Mouse (Mus musculus) embryonic facial prominence, embryonic 14.5 days (tissue): ENCODE results near the gene Nfatc3. TPM values are rescaled to one million over a fixed set of nuclear protein-coding genes. Genes with fewer than 3 reads are reported as not detected.

Experiments
- ATAC-seq: fragments of 200-750 bp; cut with Nextera tagmentation; 2 replicates; pipeline ENCODE4 v1.8.0; 2017; ENCODE audit warnings: low read depth, moderate number of reproducible peaks, moderate TSS enrichment
- DNase-seq: peaks from one replicate; pipeline ENCODE4 v3.0.0-alpha.2; 2015; ENCODE audit warnings: low spot score
- H3K27ac ChIP-seq: fragments of 300-500 bp; sonication (generic); replicated peaks from 2 replicates; pipeline ENCODE4 v1.5.1; 2014; ENCODE audit warnings: low read depth, mild to moderate bottlenecking, low read length, moderate library complexity
- H3K27me3 ChIP-seq: fragments of 300-500 bp; sonication (generic); replicated peaks from 2 replicates; pipeline ENCODE4 v1.6.1; 2014; ENCODE audit warnings: low read length; ENCODE audit not compliant: control insufficient read depth, insufficient read depth
- H3K36me3 ChIP-seq: fragments of 300-500 bp; sonication (generic); 2 replicates; pipeline ENCODE4 v1.6.1; 2014; ENCODE audit warnings: low read length, mixed read lengths; ENCODE audit not compliant: control insufficient read depth, insufficient read depth
- H3K4me1 ChIP-seq: fragments of 300-500 bp; sonication (generic); 2 replicates; pipeline ENCODE4 v1.6.1; 2014; ENCODE audit warnings: antibody characterized with exemption, low read length; ENCODE audit not compliant: control insufficient read depth, insufficient read depth
- H3K4me2 ChIP-seq: fragments of 300-500 bp; sonication (generic); 2 replicates; pipeline ENCODE4 v1.6.1; 2014; ENCODE audit warnings: low read depth, mild to moderate bottlenecking, low read length, moderate library complexity, mixed read lengths
- H3K4me3 ChIP-seq: fragments of 300-500 bp; sonication (generic); 2 replicates; pipeline ENCODE4 v1.5.1; 2014; ENCODE audit warnings: low read depth, mild to moderate bottlenecking, low read length
- H3K9ac ChIP-seq: fragments of 300-500 bp; sonication (generic); 2 replicates; pipeline ENCODE4 v1.6.1; 2014; ENCODE audit warnings: low read depth, mild to moderate bottlenecking, low read length, moderate library complexity, mixed read lengths
- H3K9me3 ChIP-seq: fragments of 300-500 bp; sonication (generic); 2 replicates; pipeline ENCODE4 v1.6.1; 2016; ENCODE audit warnings: low read length; ENCODE audit not compliant: control insufficient read depth
- WGBS: fragments of 180-500 bp; shearing (Covaris S2); extraction: QIAGEN DNeasy Blood & Tissue Kit; methylation state at CpG from one replicate; pipeline ENCODE4 v1.1.7; 2014; 5-methylcytosine and 5-hydroxymethylcytosine counted together
- polyA plus RNA-seq: library from polyadenylated mRNA; unstranded; fragments of >200 nt; fragmentation: Nextera tagmentation; extraction: Ambion mirVana; gene quantifications from 2 replicates; pipeline ENCODE4 v1.2.1, GENCODE M21; 2014

The Nfatc3 gene
- polyA plus RNA-seq, 1 experiment from 2014 or later: 7.3 TPM

GRCm38 (mm10) chr8:106123443-106123842, 64.8 kb downstream of the Nfatc3 start:
- Histone ChIP-seq H3K4me2 (no peak overlapping the region), H3K27ac (no peak overlapping the region), H3K9ac (no peak overlapping the region), H3K4me1 (no peaks in the 10 kb centered on the region), H3K4me3 (no peak overlapping the region), H3K36me3 (peaks cover 52% of the 10 kb centered on the region), H3K9me3 (no peaks in the 10 kb centered on the region), H3K27me3 (no peaks in the 10 kb centered on the region)
- ATAC-seq (no peak), DNase-seq (no peak)
- 93% methylated on average over 3 of the region's 3 CpGs for WGBS

DNA sequence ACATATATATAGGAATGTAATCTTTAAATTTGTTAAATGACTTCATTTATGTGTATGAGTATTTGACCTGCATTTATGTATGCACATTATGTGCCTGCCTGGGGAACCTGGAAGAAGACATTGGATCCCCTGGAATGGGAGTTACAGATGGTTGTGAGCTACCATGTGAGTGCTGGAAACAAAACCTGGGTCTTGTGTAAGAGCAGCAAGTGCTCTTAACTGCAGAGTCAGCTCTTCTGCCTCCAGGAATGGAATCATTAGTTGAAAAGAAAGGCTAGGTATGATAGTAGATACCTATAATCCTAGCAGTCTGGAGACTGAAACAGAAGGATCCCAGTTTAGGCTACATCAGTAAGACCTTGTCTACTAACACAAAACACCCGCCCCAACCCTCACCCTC, 67.4 kb downstream of the Nfatc3 start:
- no peaks in the 10 kb centered on the region for H3K9me3 ChIP-seq
- H3K4me3 ChIP-seq: no peak overlapping the region
- WGBS: 82% methylated on average over 1 of the region's 1 CpGs
- no peak overlapping the region for H3K4me2 ChIP-seq
- DNase-seq (no peak), ATAC-seq (no peak)
- H3K4me1 ChIP-seq: no peaks in the 10 kb centered on the region
- no peaks in the 10 kb centered on the region for H3K27me3 ChIP-seq
- H3K36me3 ChIP-seq: peaks cover 62% of the 10 kb centered on the region
- no peak overlapping the region for H3K27ac ChIP-seq
- no peak overlapping the region for H3K9ac ChIP-seq

- ATAC-seq: no peak
- Histone ChIP-seq H3K4me3 (no peak overlapping the region), H3K9me3 (no peaks in the 10 kb centered on the region), H3K4me2 (no peak overlapping the region), H3K4me1 (no peaks in the 10 kb centered on the region), H3K36me3 (peaks cover 66% of the 10 kb centered on the region), H3K27me3 (no peaks in the 10 kb centered on the region), H3K27ac (no peak overlapping the region), H3K9ac (no peak overlapping the region)
- DNase-seq: no peak
- WGBS: 71% methylated on average over 3 of the region's 3 CpGs
These were observed 68.4 kb downstream of the Nfatc3 start for GRCm38 (mm10) chr8:106127054-106127453.

DNA sequence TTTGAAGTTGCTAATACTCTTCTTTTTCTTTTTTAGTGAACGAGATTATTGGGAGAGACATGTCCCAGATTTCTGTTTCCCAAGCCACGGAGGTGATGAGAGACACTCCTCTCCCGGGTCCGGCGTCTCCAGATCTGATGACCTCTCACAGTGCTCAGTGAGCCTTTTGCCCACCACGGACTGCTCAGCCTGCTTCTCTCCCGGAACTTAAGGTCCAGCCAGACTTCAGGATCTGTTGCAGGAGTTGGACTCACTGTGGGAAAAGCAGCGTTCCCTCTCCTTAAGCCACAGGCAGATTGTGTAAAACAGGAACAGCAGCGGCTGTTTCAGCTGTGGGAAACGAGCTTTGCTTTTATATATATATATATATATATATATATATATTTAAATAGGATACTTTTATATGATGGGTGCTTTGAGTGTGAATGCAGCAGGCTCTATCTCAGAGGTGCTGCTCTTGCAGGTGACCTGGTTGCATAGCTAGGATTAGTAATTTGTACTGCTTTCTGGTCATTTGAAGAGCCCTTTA, 69.3 kb downstream of the Nfatc3 start:
- Histone ChIP-seq H3K4me2 (no peak overlapping the region), H3K4me1 (no peaks in the 10 kb centered on the region), H3K9ac (no peak overlapping the region), H3K9me3 (no peaks in the 10 kb centered on the region), H3K36me3 (peaks cover 74% of the 10 kb centered on the region), H3K27ac (no peak overlapping the region), H3K27me3 (no peaks in the 10 kb centered on the region), H3K4me3 (no peak overlapping the region)
- WGBS: 90% methylated on average over 10 of the region's 10 CpGs
- ATAC-seq (no peak), DNase-seq (no peak)

GRCm38 (mm10) chr8:106129232-106129930, 70.7 kb downstream of the Nfatc3 start:
- Histone ChIP-seq H3K36me3 (peaks cover 69% of the 10 kb centered on the region), H3K9ac (no peak overlapping the region), H3K9me3 (no peaks in the 10 kb centered on the region), H3K27ac (no peak overlapping the region), H3K27me3 (peaks cover 7% of the 10 kb centered on the region; the same call in 1 of the 2 replicates), H3K4me1 (no peaks in the 10 kb centered on the region), H3K4me2 (no peak overlapping the region), H3K4me3 (no peak overlapping the region)
- no peak for ATAC-seq
- no peak for DNase-seq

DNA sequence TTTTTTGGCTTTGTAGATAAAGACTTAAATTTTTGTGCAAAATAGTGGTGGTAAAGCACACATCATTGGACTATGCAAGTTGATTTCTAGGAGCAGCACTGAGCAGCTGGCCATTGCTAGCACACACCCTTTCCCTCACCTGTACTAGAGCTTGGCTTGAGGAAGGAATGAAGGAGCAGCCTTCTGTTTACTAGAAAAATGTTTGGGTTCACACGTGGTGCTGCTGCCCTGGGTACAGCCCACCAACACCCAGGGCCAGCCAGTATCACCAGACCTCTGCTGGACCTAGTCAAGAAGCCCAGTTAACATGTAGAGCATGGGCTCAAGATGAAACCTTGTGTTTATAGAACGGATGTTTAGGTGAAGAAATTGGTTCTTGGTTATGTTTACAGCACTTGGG, 71.4 kb downstream of the Nfatc3 start:
- DNase-seq (no peak), ATAC-seq (no peak)
- 89% methylated on average over 2 of the region's 2 CpGs for WGBS
- H3K27me3 ChIP-seq: peaks cover 13% of the 10 kb centered on the region
- no peak overlapping the region for H3K4me3 ChIP-seq
- H3K9ac ChIP-seq: no peak overlapping the region
- H3K27ac ChIP-seq: no peak overlapping the region
- H3K4me1 ChIP-seq: no peaks in the 10 kb centered on the region
- H3K4me2 ChIP-seq: no peak overlapping the region
- peaks cover 69% of the 10 kb centered on the region for H3K36me3 ChIP-seq
- H3K9me3 ChIP-seq: no peaks in the 10 kb centered on the region

GRCm38 (mm10) chr8:106130505-106130904, 71.9 kb downstream of the Nfatc3 start:
- no peak overlapping the region for H3K4me2 ChIP-seq
- H3K4me1 ChIP-seq: no peaks in the 10 kb centered on the region
- H3K36me3 ChIP-seq: peaks cover 69% of the 10 kb centered on the region
- peaks cover 18% of the 10 kb centered on the region for H3K27me3 ChIP-seq
- DNase-seq (no peak), ATAC-seq (no peak)
- 91% methylated on average over 2 of the region's 2 CpGs for WGBS
- H3K9ac ChIP-seq: no peak overlapping the region
- no peak overlapping the region for H3K4me3 ChIP-seq
- no peak overlapping the region for H3K27ac ChIP-seq
- H3K9me3 ChIP-seq: no peaks in the 10 kb centered on the region

DNA sequence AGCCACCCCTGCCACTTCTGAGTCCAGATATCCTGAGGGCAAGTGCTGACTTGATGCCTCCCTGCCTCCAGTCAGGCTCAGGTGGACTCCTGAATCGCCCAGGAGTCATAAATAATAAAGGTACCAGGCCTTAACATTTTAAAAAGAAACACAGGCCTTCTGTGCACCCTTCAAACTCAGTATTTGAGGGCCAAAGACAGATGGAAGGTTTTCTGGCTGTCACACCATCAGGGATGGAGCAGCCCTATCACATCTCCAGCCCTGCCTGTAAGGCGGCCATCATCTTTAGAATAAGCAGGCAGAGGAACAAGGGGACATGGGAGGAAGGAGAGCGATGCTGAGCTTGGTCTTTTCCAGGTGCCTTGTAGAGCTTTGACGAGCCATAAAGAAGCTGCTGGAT, 72.4 kb downstream of the Nfatc3 start:
- Histone ChIP-seq H3K4me1 (no peaks in the 10 kb centered on the region), H3K9ac (no peak overlapping the region), H3K4me2 (no peak overlapping the region), H3K27ac (no peak overlapping the region), H3K36me3 (peaks cover 68% of the 10 kb centered on the region), H3K9me3 (no peaks in the 10 kb centered on the region), H3K27me3 (peaks cover 23% of the 10 kb centered on the region), H3K4me3 (no peak overlapping the region)
- ATAC-seq (no peak), DNase-seq (no peak)
- 92% methylated on average over 4 of the region's 4 CpGs for WGBS
